Mouse (Mus musculus) small intestine, adult 2 months (tissue): Measurements from ENCODE around the gene Dhrs2.

ENCODE experiments used
- CTCF ChIP-seq: fragments of 200-500 bp; IDR thresholded peaks from 2 replicates; pipeline ENCODE4 v1.5.1; 2012; ENCODE audit warnings: low read depth, mild to moderate bottlenecking, control low read depth, inconsistent platforms, low read length, moderate library complexity, mixed read lengths; ENCODE audit not compliant: insufficient replicate concordance, insufficient read length; ENCODE audit errors: extremely low read depth
- POLR2A ChIP-seq: fragments of 200-500 bp; IDR thresholded peaks from 2 replicates; pipeline ENCODE4 v1.6.1; 2012; ENCODE audit warnings: low read depth, mild to moderate bottlenecking, control low read depth, inconsistent platforms, low read length, moderate library complexity

DNA sequence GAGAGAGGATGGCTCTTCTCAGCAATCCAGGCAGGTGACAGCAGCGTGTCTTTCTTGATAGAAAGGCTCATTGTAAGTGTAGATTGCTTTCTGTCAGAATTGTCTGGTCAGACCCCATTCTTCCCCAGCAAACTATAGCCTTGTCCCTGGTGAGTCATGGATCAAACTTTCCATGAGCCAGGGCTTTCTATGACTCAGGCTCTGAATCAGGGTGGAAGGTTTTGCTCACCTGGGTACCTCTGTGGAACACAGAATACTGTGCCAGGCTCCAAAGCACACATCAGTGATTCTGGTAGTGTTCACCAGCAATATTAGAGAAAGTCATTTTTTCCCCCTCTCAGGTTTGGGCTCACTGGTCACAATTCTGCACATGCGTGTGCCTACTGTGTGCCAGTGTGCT, 13.5 kb upstream of the Dhrs2 start:
- TF ChIP-seq CTCF, result no peak
- TF ChIP-seq POLR2A, result no peak
